Mouse (Mus musculus): ENCODE data around the gene Pigh. TPM values are rescaled to one million over a fixed set of nuclear protein-coding genes. Genes with fewer than 3 reads are reported as not detected.
A peak's percentile ranks its signal among the peaks of the same experiment; 100 is the strongest.

Pigh gene
- total RNA-seq, 4 experiments from 2014 or later: 8.1 to 12.4 (median 9.7) TPM

- no peak for DNase-seq (ENCODE audit: low spot score in 2 of 2)
These were observed 21.9 kb downstream of the Pigh start for GRCm38 (mm10) chr12:79067526-79067925.

- no peak for DNase-seq (ENCODE audit: low spot score in 2 of 2)
These were observed 23.0 kb downstream of the Pigh start for GRCm38 (mm10) chr12:79066431-79066830.

GRCm38 (mm10) chr12:79064451-79064850 lies 25.0 kb downstream of the Pigh start:
- DNase-seq (ENCODE audit: low spot score in 2 of 2): no peak

GRCm38 (mm10) chr12:79060766-79061652 lies 28.4 kb downstream of the Pigh start:
- no peak for DNase-seq (ENCODE audit: low spot score in 2 of 2)

- DNase-seq (ENCODE audit: low spot score in 2 of 2): no peak
These were observed 29.3 kb downstream of the Pigh start for GRCm38 (mm10) chr12:79060134-79060533.

GRCm38 (mm10) chr12:79059573-79059972 lies 29.9 kb downstream of the Pigh start:
- DNase-seq (ENCODE audit: low spot score in 2 of 2): no peak

- no peak for DNase-seq (ENCODE audit: low spot score in 2 of 2)
These were observed 34.2 kb downstream of the Pigh start for GRCm38 (mm10) chr12:79055276-79055675.

GRCm38 (mm10) chr12:79052073-79052472 lies 37.4 kb downstream of the Pigh start:
- no peak for DNase-seq (ENCODE audit: low spot score in 2 of 2)

- DNase-seq (ENCODE audit: low spot score in 2 of 2): no peak
These were observed 38.8 kb downstream of the Pigh start for GRCm38 (mm10) chr12:79050545-79051212.

- DNase-seq (ENCODE audit: low spot score in 2 of 2): no peak
These were observed 39.6 kb downstream of the Pigh start for GRCm38 (mm10) chr12:79049807-79050206.

GRCm38 (mm10) chr12:79048898-79049297 lies 40.6 kb downstream of the Pigh start:
- no peak for DNase-seq (ENCODE audit: low spot score in 2 of 2)

- DNase-seq (ENCODE audit: low spot score in 2 of 2): no peak
These were observed 42.2 kb downstream of the Pigh start for GRCm38 (mm10) chr12:79047203-79047602.

- DNase-seq (ENCODE audit: low spot score in 2 of 2): no peak
These were observed 43.3 kb downstream of the Pigh start for GRCm38 (mm10) chr12:79046171-79046570.

GRCm38 (mm10) chr12:79044668-79045067 lies 44.8 kb downstream of the Pigh start:
- DNase-seq (ENCODE audit: low spot score in 2 of 2): peak in 1 of 2 experiments; percentile 27

GRCm38 (mm10) chr12:79041436-79041835 lies 48.0 kb downstream of the Pigh start:
- DNase-seq (ENCODE audit: low spot score in 2 of 2): no peak

GRCm38 (mm10) chr12:79040201-79040827 lies 49.1 kb downstream of the Pigh start:
- DNase-seq (ENCODE audit: low spot score in 2 of 2): no peak

- no peak for DNase-seq (ENCODE audit: low spot score in 2 of 2)
These were observed 49.7 kb downstream of the Pigh start for GRCm38 (mm10) chr12:79039708-79040107.

- peak in 1 of 2 experiments; percentile 45 for DNase-seq (ENCODE audit: low spot score in 2 of 2)
These were observed 54.1 kb downstream of the Pigh start for GRCm38 (mm10) chr12:79035349-79035748.

- no peak for DNase-seq (ENCODE audit: low spot score in 2 of 2)
These were observed 55.1 kb downstream of the Pigh start for GRCm38 (mm10) chr12:79034331-79034730.
